Comparison of ENCODE assay signal across 24 mouse cellular contexts in genomic region chr9:114824166-114824565, GRCm38 (mm10).
"Had no signal": no experiment of that assay in that cellular context is flagged by ENCODE, and none has a peak within 500 bp of the region (broad histone marks: within the 10 kb centered on the region; RNA-seq: fewer than 3 reads in every experiment).

No protein-coding gene starts in this region.

- H3K4me3 ChIP-seq: heart, adult 2 months; heart, embryonic 13.5 days; heart, embryonic 15.5 days; hindbrain, embryonic 13.5 days; hindbrain, embryonic 15.5 days; kidney, embryonic 15.5 days; layer of hippocampus, adult 2 months; left cerebral cortex, adult 2 months; limb, embryonic 10.5 days; limb, embryonic 12.5 days; liver, embryonic 13.5 days had no signal

- H3K4me1 ChIP-seq: hindbrain, embryonic 13.5 days; hindbrain, embryonic 15.5 days; limb, embryonic 10.5 days; limb, embryonic 12.5 days had no signal

- H3K36me3 ChIP-seq: heart, embryonic 13.5 days; heart, embryonic 15.5 days; hindbrain, embryonic 13.5 days; hindbrain, embryonic 15.5 days; kidney, embryonic 15.5 days; limb, embryonic 10.5 days; limb, embryonic 12.5 days had no signal

- H3K4me2 ChIP-seq: heart, embryonic 11.5 days; heart, embryonic 13.5 days; heart, embryonic 15.5 days; hindbrain, embryonic 13.5 days; hindbrain, embryonic 15.5 days; kidney, embryonic 15.5 days; limb, embryonic 12.5 days; liver, embryonic 13.5 days had no signal

- H3K9me3 ChIP-seq: heart, embryonic 13.5 days; heart, embryonic 15.5 days; hindbrain, embryonic 13.5 days; hindbrain, embryonic 15.5 days; kidney, embryonic 15.5 days; limb, embryonic 10.5 days; limb, embryonic 12.5 days; liver, embryonic 13.5 days had no signal

- H3K27me3 ChIP-seq: heart, embryonic 13.5 days; heart, embryonic 15.5 days; hindbrain, embryonic 13.5 days; hindbrain, embryonic 15.5 days; kidney, embryonic 15.5 days; limb, embryonic 12.5 days; liver, embryonic 13.5 days had no signal

- H3K9ac ChIP-seq: forebrain, postnatal 0 days; heart, embryonic 13.5 days; heart, embryonic 15.5 days; hindbrain, embryonic 13.5 days; hindbrain, embryonic 15.5 days; kidney, embryonic 15.5 days; limb, embryonic 12.5 days; liver, embryonic 13.5 days had no signal

- DNase-seq: forebrain, postnatal 0 days; gastrocnemius, postnatal 14 days; gastrocnemius, postnatal 36 days; heart, adult 11 months; heart, adult 2 months; heart, postnatal 14 days; heart, postnatal 36 days; kidney, adult 18-20 months; kidney, adult 8-10 months; kidney, postnatal 14 days; kidney, postnatal 4 days; liver, embryonic 13.5 days had no signal

- H3K27ac ChIP-seq: heart, adult 2 months; heart, embryonic 13.5 days; heart, embryonic 15.5 days; hindbrain, embryonic 13.5 days; hindbrain, embryonic 15.5 days; hindbrain, postnatal 0 days; kidney, postnatal 0 days; layer of hippocampus, adult 2 months; left cerebral cortex, adult 2 months; limb, embryonic 10.5 days; limb, embryonic 12.5 days; liver, embryonic 13.5 days had no signal

- ATAC-seq: forebrain, postnatal 0 days; hindbrain, postnatal 0 days had no signal
